Mouse (Mus musculus) central nervous system, embryonic 18 days (tissue): Measurements from ENCODE around the gene Eci1. TPM values are rescaled to one million over a fixed set of nuclear protein-coding genes. Genes with fewer than 3 reads are reported as not detected.

Experiments
- polyA plus RNA-seq: library from polyadenylated mRNA; depleted of rRNA; stranded (reverse); fragments of >200 nt; gene quantifications from 2 replicates; pipeline ENCODE4 v1.2.3, GENCODE M21; 2012; rRNA removed

Gene Eci1
- polyA plus RNA-seq: 21.5 and 23.7 TPM in 2 replicates

GRCm38 (mm10) chr17:24426471-24427169 is at the start of gene Eci1:
Eci1 (plus strand) TSS chr17:24426641.

GRCm38 (mm10) chr17:24414230-24414976 is 12.0 kb upstream of the Eci1 start, which contains the start of gene Rnps1:
Rnps1 (plus strand) TSS chr17:24414565.

GRCm38 (mm10) chr17:24442632-24443155 is 16.3 kb downstream of the Eci1 start, which contains the start of gene Dnase1l2:
Dnase1l2 (minus strand) TSS chr17:24443105.

GRCm38 (mm10) chr17:24469910-24470602 is 43.6 kb downstream of the Eci1 start, which contains the start of the genes E4f1 and Pgp:
E4f1 (minus strand) TSS chr17:24470313.
Pgp (plus strand) TSS chr17:24470392.

GRCm38 (mm10) chr17:24473612-24474275 is 47.3 kb downstream of the Eci1 start, which contains the start of gene Bricd5:
Bricd5 (plus strand) TSS chr17:24473884.

GRCm38 (mm10) chr17:24478663-24479380 is 52.4 kb downstream of the Eci1 start, which contains the start of gene Mlst8:
Mlst8 (minus strand) TSS chr17:24479078.

GRCm38 (mm10) chr17:24488186-24488661 is 61.8 kb downstream of the Eci1 start, which contains the start of gene Caskin1:
Caskin1 (plus strand) TSS chr17:24488601.

Other genes with a start within 250 kb of the Eci1 start
- gene Tbc1d24, start 221.1 kb upstream of the Eci1 start, polyA plus RNA-seq: 79.0 and 83.0 TPM in 2 replicates
- 9.5 and 9.8 TPM in 2 replicates for gene Ntn3, start 217.1 kb upstream of the Eci1 start, polyA plus RNA-seq
- 22.1 and 22.9 TPM in 2 replicates for gene Tedc2, start 205.8 kb upstream of the Eci1 start, polyA plus RNA-seq
- 9.5 and 10.0 TPM in 2 replicates for gene Ccnf, start 175.2 kb upstream of the Eci1 start, polyA plus RNA-seq
- 1.2 TPM in 2 replicates for gene Abca17, start 75.6 kb upstream of the Eci1 start, polyA plus RNA-seq
- gene Abca3, start 74.7 kb upstream of the Eci1 start, polyA plus RNA-seq: 51.3 and 52.5 TPM in 2 replicates
- 342 and 369 TPM in 2 replicates for gene Rnps1, start 12.1 kb upstream of the Eci1 start, polyA plus RNA-seq
- gene Dnase1l2, start 16.5 kb downstream of the Eci1 start, polyA plus RNA-seq: 31.0 and 36.4 TPM in 2 replicates
- gene E4f1, start 43.7 kb downstream of the Eci1 start, polyA plus RNA-seq: 80.4 and 89.3 TPM in 2 replicates
- 51.9 and 56.2 TPM in 2 replicates for gene Pgp, start 43.8 kb downstream of the Eci1 start, polyA plus RNA-seq
- 0.67 and 1.4 TPM in 2 replicates for gene Bricd5, start 47.2 kb downstream of the Eci1 start, polyA plus RNA-seq
- 40.6 TPM in 2 replicates for gene Mlst8, start 52.4 kb downstream of the Eci1 start, polyA plus RNA-seq
- 109 and 125 TPM in 2 replicates for gene Caskin1, start 62.0 kb downstream of the Eci1 start, polyA plus RNA-seq
- gene Traf7, start 101.3 kb downstream of the Eci1 start, polyA plus RNA-seq: 317 and 344 TPM in 2 replicates
- 14.9 and 17.8 TPM in 2 replicates for gene Rab26, start 107.6 kb downstream of the Eci1 start, polyA plus RNA-seq
- gene Pkd1, start 123.2 kb downstream of the Eci1 start, polyA plus RNA-seq: 72.1 and 73.5 TPM in 2 replicates
- gene Tsc2, start 206.0 kb downstream of the Eci1 start, polyA plus RNA-seq: 152 and 155 TPM in 2 replicates
- gene Nthl1, start 206.0 kb downstream of the Eci1 start, polyA plus RNA-seq: 13.9 and 14.3 TPM in 2 replicates
- 48.9 and 51.1 TPM in 2 replicates for gene Slc9a3r2, start 223.7 kb downstream of the Eci1 start, polyA plus RNA-seq
- 0.31 and 0.40 TPM in 2 replicates for gene Npw, start 231.8 kb downstream of the Eci1 start, polyA plus RNA-seq
- gene Zfp598, start 243.0 kb downstream of the Eci1 start, polyA plus RNA-seq: 73.8 and 74.1 TPM in 2 replicates